Mouse (Mus musculus): ENCODE results near the gene BC005561. TPM values are rescaled to one million over a fixed set of nuclear protein-coding genes. Genes with fewer than 3 reads are reported as not detected.
A peak's percentile ranks its signal among the peaks of the same experiment; 100 is the strongest.
"Not testable (repeated sequence)": the region's sequence is repeated elsewhere in the genome, so short reads cannot be mapped to it uniquely, and the experiment has no call there.

Gene BC005561
- 10 to 100 TPM; 11.4 to 16.6 TPM for total RNA-seq (2021)

- intact Hi-C loops (cut with DNase I): no loop called here
- peak; percentile 89 to 91 for DNase-seq (ENCODE audit: low spot score in 2 of 2)
Measured at GRCm38 (mm10) chr5:104508195-104508891, at the start of gene BC005561. TSS of gene BC005561 (plus strand) at chr5:104508352.

- intact Hi-C loops (cut with DNase I): loop anchor here (5.0 kb wide), 1 partner anchor 347 kb away; the partner anchor contains the start of gene Sparcl1
- peak; percentile 61 to 75 for DNase-seq (ENCODE audit: low spot score in 2 of 2)
Measured at GRCm38 (mm10) chr5:104458832-104459705, 49.1 kb upstream of the BC005561 start, which contains the start of gene Pkd2. TSS of gene Pkd2 (plus strand) at chr5:104459450.

GRCm38 (mm10) chr5:104459706-104460455, 48.3 kb upstream of the BC005561 start:
- intact Hi-C loops (cut with DNase I): loop anchor here (5.0 kb wide), 1 partner anchor 348 kb away; the partner anchor contains the start of gene Sparcl1
- DNase-seq (ENCODE audit: low spot score in 2 of 2): peak; percentile 66 to 69

- DNase-seq (ENCODE audit: low spot score in 2 of 2): no peak
- intact Hi-C loops (cut with DNase I): no loop called here
Measured at GRCm38 (mm10) chr5:104460456-104460838, 47.7 kb upstream of the BC005561 start.

- intact Hi-C loops (cut with DNase I): no loop called here
- DNase-seq (ENCODE audit: low spot score in 2 of 2): no peak
Measured at GRCm38 (mm10) chr5:104460856-104461255, 47.3 kb upstream of the BC005561 start.

- intact Hi-C loops (cut with DNase I): no loop called here
- no peak for DNase-seq (ENCODE audit: low spot score in 2 of 2)
Measured at GRCm38 (mm10) chr5:104465279-104465678, 42.9 kb upstream of the BC005561 start.

- intact Hi-C loops (cut with DNase I): no loop called here
- DNase-seq (ENCODE audit: low spot score in 2 of 2): peak in 1 of 2 experiments; percentile 15
Measured at GRCm38 (mm10) chr5:104465731-104466130, 42.4 kb upstream of the BC005561 start.

- intact Hi-C loops (cut with DNase I): no loop called here
- no peak for DNase-seq (ENCODE audit: low spot score in 2 of 2)
Measured at GRCm38 (mm10) chr5:104466816-104467215, 41.3 kb upstream of the BC005561 start.

GRCm38 (mm10) chr5:104468586-104468985, 39.6 kb upstream of the BC005561 start:
- intact Hi-C loops (cut with DNase I): no loop called here

GRCm38 (mm10) chr5:104470981-104471391, 37.2 kb upstream of the BC005561 start:
- no peak for DNase-seq (ENCODE audit: low spot score in 2 of 2)
- intact Hi-C loops (cut with DNase I): no loop called here

More at GRCm38 (mm10) chr5:104468586-104468985, 39.6 kb upstream of the BC005561 start:
- no peak for DNase-seq (ENCODE audit: low spot score in 2 of 2)

GRCm38 (mm10) chr5:104472371-104472770, 35.8 kb upstream of the BC005561 start:
- DNase-seq (ENCODE audit: low spot score in 2 of 2): no peak
- intact Hi-C loops (cut with DNase I): no loop called here

GRCm38 (mm10) chr5:104480367-104480766, 27.8 kb upstream of the BC005561 start:
- no peak for DNase-seq (ENCODE audit: low spot score in 2 of 2)
- intact Hi-C loops (cut with DNase I): no loop called here

GRCm38 (mm10) chr5:104482856-104483255, 25.3 kb upstream of the BC005561 start:
- intact Hi-C loops (cut with DNase I): no loop called here

GRCm38 (mm10) chr5:104491561-104491960, 16.6 kb upstream of the BC005561 start:
- intact Hi-C loops (cut with DNase I): no loop called here
- DNase-seq (ENCODE audit: low spot score in 2 of 2): no peak

More at GRCm38 (mm10) chr5:104482856-104483255, 25.3 kb upstream of the BC005561 start:
- no peak for DNase-seq (ENCODE audit: low spot score in 2 of 2)

GRCm38 (mm10) chr5:104504883-104505282, 3.3 kb upstream of the BC005561 start:
- no peak for DNase-seq (ENCODE audit: low spot score in 2 of 2)
- intact Hi-C loops (cut with DNase I): no loop called here

- intact Hi-C loops (cut with DNase I): no loop called here
- no peak for DNase-seq (ENCODE audit: low spot score in 2 of 2)
Measured at GRCm38 (mm10) chr5:104507829-104508194, 340 bp upstream of the BC005561 start.

- intact Hi-C loops (cut with DNase I): no loop called here
- DNase-seq (ENCODE audit: low spot score in 2 of 2): no peak
Measured at GRCm38 (mm10) chr5:104511211-104511610, 3.1 kb downstream of the BC005561 start.

GRCm38 (mm10) chr5:104538612-104539011, 30.5 kb downstream of the BC005561 start:
- DNase-seq (ENCODE audit: low spot score in 2 of 2): no peak
- intact Hi-C loops (cut with DNase I): no loop called here

GRCm38 (mm10) chr5:104539331-104539730, 31.2 kb downstream of the BC005561 start:
- intact Hi-C loops (cut with DNase I): no loop called here
- DNase-seq (ENCODE audit: low spot score in 2 of 2): no peak

GRCm38 (mm10) chr5:104568079-104568478, 59.9 kb downstream of the BC005561 start:
- intact Hi-C loops (cut with DNase I); DNase-seq (ENCODE audit: low spot score in 2 of 2): not testable (repeated sequence)

Data from left cerebral cortex, postnatal 36 days (tissue).